In genomic region chr2:32395484-32395945, GRCm38 (mm10) we compare ENCODE assay signal across 8 mouse cellular contexts. TPM values are rescaled to one million over a fixed set of nuclear protein-coding genes. Genes with fewer than 3 reads are reported as not detected.
DNase-seq lines count a peak whose midpoint lies in the region; ATAC-seq and TF ChIP-seq lines count a peak whose summit lies in the region.

Gene Ptges2 (plus strand): TSS chr2:32395896.

- H3K4me1 ChIP-seq in cerebellum, adult 2 months (ENCODE audit: control insufficient read depth, insufficient read depth, low read length), result peaks cover 5% of the 10 kb centered on the region
- peaks cover 13% of the 10 kb centered on the region for H3K4me1 ChIP-seq in lung, embryonic 16.5 days (replicated peaks; ENCODE audit: control insufficient read depth, insufficient read depth, low read length)

- peak; percentile 73 for DNase-seq in MEL-GATA-1-ER (ENCODE audit: extremely low read depth, low read depth)
- DNase-seq in cerebellum, adult 2 months, result peak; percentile 92 to 95
- DNase-seq in forelimb bud, embryonic 11.5 days (ENCODE audit: low read depth, low spot score), result peak; percentile 86
- DNase-seq in layer of hippocampus, adult 9-10 months (ENCODE audit: low spot score), result peak; percentile 91
- DNase-seq in ovary, postnatal 36 days (ENCODE audit: low spot score), result peak; percentile 92
- DNase-seq in thymus, postnatal 25 days, result peak; percentile 94

- H3K9me3 ChIP-seq in lung, embryonic 16.5 days (ENCODE audit: control insufficient read depth, low read length), result no peaks in the 10 kb centered on the region

- H3K4me3 ChIP-seq in cerebellum, adult 2 months (replicated peaks; ENCODE audit: insufficient read depth, low read depth, low read length), result peak within 1 kb of the TSS; percentile 59
- H3K4me3 ChIP-seq in lung, embryonic 16.5 days (ENCODE audit: low read length), result peak within 1 kb of the TSS; percentile 70

- WGBS in cerebellum, adult 2 months, result under 1% methylated on average over 31 of the region's 31 CpGs
- WGBS in lung, embryonic 16.5 days, result under 1% methylated on average over 31 of the region's 31 CpGs

- H3K27ac ChIP-seq in cerebellum, adult 2 months (ENCODE audit: insufficient read depth, low read length), result peak within 1 kb of the TSS; percentile 57
- peak within 1 kb of the TSS; percentile 96 for H3K27ac ChIP-seq in lung, embryonic 16.5 days (ENCODE audit: low read length)

- H3K9ac ChIP-seq in lung, embryonic 16.5 days (ENCODE audit: low read length), result peak within 1 kb of the TSS; percentile 77

- peak; percentile 37; the same call in 1 of the 2 replicates for TF ChIP-seq POLR2A in cerebellum, adult 2 months (IDR thresholded peaks at IDR 0.05; ENCODE audit: borderline replicate concordance, insufficient read depth, low read length)

- H3K4me2 ChIP-seq in lung, embryonic 16.5 days (ENCODE audit: low read depth, low read length), result peak within 1 kb of the TSS; percentile 97

- peak; percentile 85 to 94 for ATAC-seq in hematopoietic stem cell, adult 5-6 weeks (replicated peaks in 1 of 2; ENCODE audit: insufficient read depth in 1 of 2, low FRiP score in 2 of 2, low TSS enrichment in 1 of 2, low read depth in 1 of 2, poor library complexity in 2 of 2, severe bottlenecking in 2 of 2)
- peak; percentile 92 for ATAC-seq in lung, embryonic 16.5 days (ENCODE audit: low read depth)

- H3K36me3 ChIP-seq in lung, embryonic 16.5 days (ENCODE audit: control insufficient read depth, insufficient read depth, low read length), result no peaks in the 10 kb centered on the region

- TF ChIP-seq CTCF in cerebellum, adult 2 months (IDR thresholded peaks at IDR 0.05; ENCODE audit: borderline replicate concordance, insufficient read depth, low read depth, low read length), result no peak

- no peaks in the 10 kb centered on the region for H3K27me3 ChIP-seq in cerebellum, adult 2 months (ENCODE audit: control insufficient read depth, insufficient read depth, low read length)
- no peaks in the 10 kb centered on the region for H3K27me3 ChIP-seq in lung, embryonic 16.5 days (ENCODE audit: control insufficient read depth, insufficient read depth, low read depth, low read length)

RNA-seq across cellular contexts. Expression of gene Ptges2, which starts in this region (rescaled TPM):
- 60.9 and 61.1 TPM in 2 replicates for polyA plus RNA-seq in cerebellum, adult 2 months (2012; rRNA removed)
- total RNA-seq in hematopoietic stem cell, adult 5-6 weeks (2017), result 3.5 and 8.7 TPM in 2 replicates
- polyA plus RNA-seq in lung, embryonic 16.5 days (2015; fragmentation: Nextera tagmentation; extraction: Ambion mirVana), result 20.6 and 23.9 TPM in 2 replicates

Comparison
In these comparisons a context has a peak if more than half of its experiments do, and no peak if none do; other contexts are left out.
1. Peak in every context shown above with its lines: DNase-seq, ATAC-seq, H3K4me3 ChIP-seq and H3K27ac ChIP-seq.